Mouse (Mus musculus): ENCODE data around the gene Ms4a12. TPM values are rescaled to one million over a fixed set of nuclear protein-coding genes. Genes with fewer than 3 reads are reported as not detected.

The Ms4a12 gene
- polyA plus RNA-seq (2012; rRNA removed) (not detected in 2 replicates), polyA plus RNA-seq (2014; fragmentation: Nextera tagmentation; extraction: Ambion mirVana) (not detected in 2 replicates)

DNA sequence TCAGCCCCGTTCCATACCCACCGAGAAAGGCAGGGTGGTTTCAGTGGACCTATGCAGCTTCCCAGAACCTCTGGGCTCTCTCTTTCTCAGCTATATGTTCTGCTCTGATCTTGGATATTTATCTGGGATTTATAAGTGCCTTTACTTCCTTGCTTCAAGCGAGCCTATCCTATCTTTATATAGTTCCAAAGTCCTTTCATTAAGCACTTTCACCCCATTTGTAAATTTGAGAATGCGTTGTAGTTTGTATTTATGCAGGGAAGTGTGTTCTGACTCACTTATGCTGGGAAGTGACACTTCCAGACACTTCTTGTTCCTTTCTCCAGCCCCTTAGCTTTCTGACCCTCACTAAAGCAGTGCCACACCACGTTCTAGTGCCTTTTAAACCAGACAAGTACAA is at the start of gene Ms4a12:
TSS of gene Ms4a12 (minus strand) at position 101 of the 400 bp plus-strand sequence.
- WGBS = 69% methylated on average over 5 of the region's 5 CpGs
- Histone ChIP-seq H3K4me2 (replicated peaks; ENCODE audit: low read depth, low read length, severe bottlenecking) (no peak within 1 kb of the TSS), H3K27me3 (ENCODE audit: control insufficient read depth, insufficient read depth, low read length) (no peaks in the 10 kb centered on the region), H3K27ac (replicated peaks; ENCODE audit: low read depth, low read length) (no peak within 1 kb of the TSS), H3K9ac (ENCODE audit: low read depth, low read length, severe bottlenecking) (no peak within 1 kb of the TSS), H3K4me3 (replicated peaks; ENCODE audit: low read length) (no peak within 1 kb of the TSS), H3K36me3 (ENCODE audit: control insufficient read depth, insufficient read depth, low read length) (no peaks in the 10 kb centered on the region), H3K4me1 (ENCODE audit: control insufficient read depth, insufficient read depth, low read length) (0 out of 2 replicates have a peak, but pooled peaks cover 3% of the 10 kb centered on the region), H3K9me3 (ENCODE audit: control insufficient read depth, low read length) (no peaks in the 10 kb centered on the region)
- TF ChIP-seq POLR2A (IDR thresholded peaks at IDR 0.05; ENCODE audit: borderline replicate concordance, extremely low read depth, insufficient read depth, insufficient read length) = no peak
- DNase-seq (ENCODE audit: low spot score) = no peak
- ATAC-seq (ENCODE audit: low FRiP score, low read depth) = no peak

- Histone ChIP-seq H3K9ac (ENCODE audit: low read depth, low read length, severe bottlenecking) (no peak overlapping the region), H3K27ac (replicated peaks; ENCODE audit: low read depth, low read length) (no peak overlapping the region), H3K27me3 (ENCODE audit: control insufficient read depth, insufficient read depth, low read length) (no peaks in the 10 kb centered on the region), H3K4me3 (replicated peaks; ENCODE audit: low read length) (no peak overlapping the region), H3K9me3 (ENCODE audit: control insufficient read depth, low read length) (no peaks in the 10 kb centered on the region), H3K36me3 (ENCODE audit: control insufficient read depth, insufficient read depth, low read length) (no peaks in the 10 kb centered on the region), H3K4me2 (replicated peaks; ENCODE audit: low read depth, low read length, severe bottlenecking) (no peak overlapping the region), H3K4me1 (ENCODE audit: control insufficient read depth, insufficient read depth, low read length) (no peaks in the 10 kb centered on the region)
- no peak for TF ChIP-seq POLR2A (IDR thresholded peaks at IDR 0.05; ENCODE audit: borderline replicate concordance, extremely low read depth, insufficient read depth, insufficient read length)
- ATAC-seq (ENCODE audit: low FRiP score, low read depth) (no peak), DNase-seq (ENCODE audit: low spot score) (no peak)
- 85% methylated on average over 3 of the region's 3 CpGs for WGBS
Measured at GRCm38 (mm10) chr19:11280223-11280622, 48.0 kb upstream of the Ms4a12 start.

- no peaks in the 10 kb centered on the region for H3K27me3 ChIP-seq (ENCODE audit: control insufficient read depth, insufficient read depth, low read length)
- peak; percentile 27 for DNase-seq (ENCODE audit: low spot score)
- no peak overlapping the region for H3K4me3 ChIP-seq (replicated peaks; ENCODE audit: low read length)
- no peak overlapping the region for H3K4me2 ChIP-seq (replicated peaks; ENCODE audit: low read depth, low read length, severe bottlenecking)
- H3K36me3 ChIP-seq (ENCODE audit: control insufficient read depth, insufficient read depth, low read length) = no peaks in the 10 kb centered on the region
- no peak overlapping the region for H3K9ac ChIP-seq (ENCODE audit: low read depth, low read length, severe bottlenecking)
- 50% methylated on average over 5 of the region's 5 CpGs for WGBS
- H3K9me3 ChIP-seq (ENCODE audit: control insufficient read depth, low read length) = no peaks in the 10 kb centered on the region
- no peaks in the 10 kb centered on the region for H3K4me1 ChIP-seq (ENCODE audit: control insufficient read depth, insufficient read depth, low read length)
- TF ChIP-seq POLR2A (IDR thresholded peaks at IDR 0.05; ENCODE audit: borderline replicate concordance, extremely low read depth, insufficient read depth, insufficient read length) = no peak
- H3K27ac ChIP-seq (replicated peaks; ENCODE audit: low read depth, low read length) = no peak overlapping the region
- no peak for ATAC-seq (ENCODE audit: low FRiP score, low read depth)
Measured at GRCm38 (mm10) chr19:11276431-11276830, 44.2 kb upstream of the Ms4a12 start.

DNA sequence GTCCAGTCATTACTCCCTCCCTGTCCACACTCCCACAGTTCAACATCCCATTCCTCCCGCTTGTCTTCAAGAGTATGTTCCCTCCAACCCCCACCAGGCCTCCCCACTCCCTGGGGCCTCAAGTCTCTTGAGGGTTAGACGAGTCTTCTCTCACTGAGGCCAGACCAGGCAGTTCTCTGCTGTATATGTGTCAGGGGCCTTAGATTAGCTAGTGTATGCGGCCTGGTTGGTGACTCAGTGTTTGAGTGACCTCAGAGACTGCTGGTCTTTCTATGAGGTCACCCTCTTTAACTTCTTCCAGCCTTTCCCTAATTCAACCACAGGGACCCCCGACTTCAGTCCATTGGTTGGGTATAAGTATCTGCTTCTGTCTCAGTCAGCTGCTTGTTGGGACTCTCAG is 34.7 kb upstream of the Ms4a12 start:
- ATAC-seq (ENCODE audit: low FRiP score, low read depth) (no peak), DNase-seq (ENCODE audit: low spot score) (no peak)
- H3K4me1 ChIP-seq (ENCODE audit: control insufficient read depth, insufficient read depth, low read length) = no peaks in the 10 kb centered on the region
- TF ChIP-seq POLR2A (IDR thresholded peaks at IDR 0.05; ENCODE audit: borderline replicate concordance, extremely low read depth, insufficient read depth, insufficient read length) = no peak
- H3K36me3 ChIP-seq (ENCODE audit: control insufficient read depth, insufficient read depth, low read length) = no peaks in the 10 kb centered on the region
- no peak overlapping the region for H3K27ac ChIP-seq (replicated peaks; ENCODE audit: low read depth, low read length)
- 78% methylated on average over 4 of the region's 4 CpGs for WGBS
- no peak overlapping the region for H3K4me3 ChIP-seq (replicated peaks; ENCODE audit: low read length)
- no peak overlapping the region for H3K9ac ChIP-seq (ENCODE audit: low read depth, low read length, severe bottlenecking)
- no peak overlapping the region for H3K4me2 ChIP-seq (replicated peaks; ENCODE audit: low read depth, low read length, severe bottlenecking)
- H3K27me3 ChIP-seq (ENCODE audit: control insufficient read depth, insufficient read depth, low read length) = no peaks in the 10 kb centered on the region
- no peaks in the 10 kb centered on the region for H3K9me3 ChIP-seq (ENCODE audit: control insufficient read depth, low read length)

DNA sequence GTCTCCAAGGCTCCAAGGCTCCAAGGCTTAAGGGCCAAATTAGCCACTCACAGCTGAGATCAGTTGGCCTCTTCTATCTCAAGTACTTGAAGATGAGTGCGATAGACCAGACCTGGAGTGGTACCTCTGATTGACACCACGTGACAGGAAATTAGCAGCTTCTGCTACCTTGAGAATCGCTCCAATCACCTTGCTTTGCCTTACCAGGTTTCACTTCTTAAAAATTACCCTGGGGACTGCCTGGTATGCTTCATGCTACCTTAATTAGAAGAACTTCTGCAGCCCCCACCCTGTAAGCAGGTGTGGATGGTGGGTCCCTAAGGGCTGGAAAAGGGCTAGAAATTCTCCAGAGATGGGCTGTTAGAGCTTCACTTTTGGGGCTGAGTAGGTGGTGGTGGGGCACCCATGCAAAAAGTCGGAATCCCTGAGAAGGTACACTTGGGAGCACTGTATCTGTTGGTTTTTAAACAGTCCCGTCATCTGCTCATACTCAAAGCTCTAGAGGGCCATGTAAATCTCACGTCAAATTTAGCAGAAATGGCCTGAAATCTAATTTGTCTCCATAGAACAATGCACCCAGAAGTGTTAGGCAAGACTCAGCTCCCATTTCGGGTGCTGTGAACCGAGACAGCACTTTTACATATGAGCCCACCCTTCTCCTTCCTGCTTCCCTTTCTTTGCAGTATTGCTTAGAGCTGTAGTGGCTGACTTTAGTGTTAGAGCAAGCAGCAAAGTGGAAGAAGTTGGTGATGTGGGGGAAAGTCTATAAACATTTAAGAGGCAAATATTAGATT is 34.0 kb upstream of the Ms4a12 start, which contains the start of gene Ms4a1:
TSS of gene Ms4a1 (minus strand) at position 190 of the 794 bp plus-strand sequence.
- TF ChIP-seq POLR2A (IDR thresholded peaks at IDR 0.05; ENCODE audit: borderline replicate concordance, extremely low read depth, insufficient read depth, insufficient read length) = no peak
- Histone ChIP-seq H3K9me3 (ENCODE audit: control insufficient read depth, low read length) (no peaks in the 10 kb centered on the region), H3K4me3 (replicated peaks; ENCODE audit: low read length) (no peak within 1 kb of the TSS), H3K4me1 (ENCODE audit: control insufficient read depth, insufficient read depth, low read length) (no peaks in the 10 kb centered on the region), H3K9ac (ENCODE audit: low read depth, low read length, severe bottlenecking) (no peak within 1 kb of the TSS), H3K36me3 (ENCODE audit: control insufficient read depth, insufficient read depth, low read length) (no peaks in the 10 kb centered on the region), H3K27me3 (ENCODE audit: control insufficient read depth, insufficient read depth, low read length) (no peaks in the 10 kb centered on the region), H3K4me2 (replicated peaks; ENCODE audit: low read depth, low read length, severe bottlenecking) (no peak within 1 kb of the TSS), H3K27ac (replicated peaks; ENCODE audit: low read depth, low read length) (no peak within 1 kb of the TSS)
- ATAC-seq (ENCODE audit: low FRiP score, low read depth) = no peak
- WGBS = 83% methylated on average over 8 of the region's 8 CpGs
- no peak for DNase-seq (ENCODE audit: low spot score)
